Mouse (Mus musculus) embryonic facial prominence, embryonic 15.5 days (tissue): Measurements from ENCODE around the gene Gm12216. TPM values are rescaled to one million over a fixed set of nuclear protein-coding genes. Genes with fewer than 3 reads are reported as not detected.

ENCODE experiments used
- ATAC-seq: fragments of 200-750 bp; cut with Nextera tagmentation; 2 replicates; pipeline ENCODE4 v1.8.0; 2017; ENCODE audit warnings: low read depth, moderate TSS enrichment; ENCODE audit not compliant: insufficient number of reproducible peaks, low FRiP score, low TSS enrichment
- H3K27ac ChIP-seq: fragments of 300-500 bp; sonication (generic); replicated peaks from 2 replicates; pipeline ENCODE4 v1.5.1; 2015; ENCODE audit warnings: mild to moderate bottlenecking, inconsistent platforms
- H3K27me3 ChIP-seq: fragments of 300-500 bp; sonication (generic); 2 replicates; pipeline ENCODE4 v1.6.1; 2015; ENCODE audit warnings: inconsistent platforms
- H3K36me3 ChIP-seq: fragments of 300-500 bp; sonication (generic); 2 replicates; pipeline ENCODE4 v1.6.1; 2015; ENCODE audit warnings: mild to moderate bottlenecking, inconsistent platforms
- H3K4me1 ChIP-seq: fragments of 300-500 bp; sonication (generic); 2 replicates; pipeline ENCODE4 v1.6.1; 2015; ENCODE audit warnings: inconsistent platforms
- H3K4me2 ChIP-seq: fragments of 300-500 bp; sonication (generic); replicated peaks from 2 replicates; pipeline ENCODE4 v1.6.1; 2015; ENCODE audit warnings: mild to moderate bottlenecking, inconsistent platforms
- H3K4me3 ChIP-seq: fragments of 300-500 bp; sonication (generic); replicated peaks from 2 replicates; pipeline ENCODE4 v1.5.1; 2015; ENCODE audit warnings: mild to moderate bottlenecking, inconsistent platforms
- H3K9ac ChIP-seq: fragments of 300-500 bp; sonication (generic); 2 replicates; pipeline ENCODE4 v1.6.1; 2015; ENCODE audit warnings: inconsistent platforms
- H3K9me3 ChIP-seq: fragments of 300-500 bp; sonication (generic); replicated peaks from 2 replicates; pipeline ENCODE4 v1.6.1; 2016; ENCODE audit warnings: inconsistent platforms
- WGBS: fragments of 180-500 bp; shearing (Covaris S2); methylation state at CpG from one replicate; pipeline ENCODE4 v1.1.7; 2015; 5-methylcytosine and 5-hydroxymethylcytosine counted together
- polyA plus RNA-seq: library from polyadenylated mRNA; unstranded; fragments of >200 nt; fragmentation: Nextera tagmentation; extraction: Ambion mirVana; gene quantifications from 2 replicates; pipeline ENCODE4 v1.2.1, GENCODE M21; 2015

Gene Gm12216
- polyA plus RNA-seq, 1 experiment from 2014 or later = 1.6 TPM

DNA sequence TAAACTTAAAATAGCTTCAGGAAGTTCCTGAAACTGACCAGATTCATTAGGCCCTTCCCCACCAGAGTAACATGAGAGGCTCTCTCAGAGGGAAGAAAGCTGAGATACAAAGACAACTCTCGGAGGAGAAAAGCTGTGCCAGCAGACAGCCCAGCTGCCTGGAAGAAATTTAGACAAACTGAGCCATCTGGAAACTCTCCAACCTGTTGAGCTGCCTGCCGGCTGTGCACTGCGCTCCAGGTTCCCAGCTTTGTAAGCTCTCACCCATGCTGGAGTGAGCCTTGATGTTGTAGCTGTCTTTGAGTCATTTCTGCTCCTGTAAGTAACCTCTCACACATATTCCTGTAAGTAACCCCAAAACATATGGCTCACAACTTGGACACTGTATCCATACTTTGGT, 66.1 kb downstream of the Gm12216 start:
- ATAC-seq = no peak
- Histone ChIP-seq H3K27me3 (no peaks in the 10 kb centered on the region), H3K36me3 (no peaks in the 10 kb centered on the region), H3K4me3 (no peak overlapping the region), H3K27ac (no peak overlapping the region), H3K9me3 (no peaks in the 10 kb centered on the region; the same call in 1 of the 2 replicates), H3K4me2 (no peak overlapping the region), H3K9ac (no peak overlapping the region), H3K4me1 (peaks cover 28% of the 10 kb centered on the region)
- 33% methylated on average over 3 of the region's 3 CpGs for WGBS

DNA sequence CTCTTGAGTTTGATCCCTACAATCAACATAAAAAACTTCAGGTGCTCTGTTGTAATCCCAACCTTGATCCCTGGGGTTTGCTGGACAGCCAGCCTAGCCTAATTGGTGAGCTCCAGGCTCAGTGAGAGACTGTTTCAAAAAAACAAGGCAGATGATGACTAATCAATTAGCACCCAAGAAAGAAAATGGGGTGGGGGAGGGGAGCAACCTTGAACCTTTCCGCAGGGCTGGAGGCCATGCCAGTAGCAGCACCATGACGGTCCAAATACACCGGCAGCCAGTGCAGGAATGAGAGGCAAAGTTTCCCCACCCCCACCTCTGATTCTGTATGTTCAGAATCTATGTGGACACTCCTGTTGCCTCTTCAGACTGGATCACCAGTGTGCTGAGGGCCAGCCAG, 69.8 kb downstream of the Gm12216 start:
- 66% methylated on average over 3 of the region's 3 CpGs for WGBS
- H3K27me3 ChIP-seq = no peaks in the 10 kb centered on the region
- no peak overlapping the region for H3K4me2 ChIP-seq
- H3K9me3 ChIP-seq = no peaks in the 10 kb centered on the region; the same call in 1 of the 2 replicates
- no peak overlapping the region for H3K4me3 ChIP-seq
- H3K27ac ChIP-seq = no peak overlapping the region
- H3K9ac ChIP-seq = no peak overlapping the region
- no peaks in the 10 kb centered on the region for H3K36me3 ChIP-seq
- 0 out of 2 replicates have a peak, but pooled peaks cover 9% of the 10 kb centered on the region for H3K4me1 ChIP-seq
- no peak for ATAC-seq

DNA sequence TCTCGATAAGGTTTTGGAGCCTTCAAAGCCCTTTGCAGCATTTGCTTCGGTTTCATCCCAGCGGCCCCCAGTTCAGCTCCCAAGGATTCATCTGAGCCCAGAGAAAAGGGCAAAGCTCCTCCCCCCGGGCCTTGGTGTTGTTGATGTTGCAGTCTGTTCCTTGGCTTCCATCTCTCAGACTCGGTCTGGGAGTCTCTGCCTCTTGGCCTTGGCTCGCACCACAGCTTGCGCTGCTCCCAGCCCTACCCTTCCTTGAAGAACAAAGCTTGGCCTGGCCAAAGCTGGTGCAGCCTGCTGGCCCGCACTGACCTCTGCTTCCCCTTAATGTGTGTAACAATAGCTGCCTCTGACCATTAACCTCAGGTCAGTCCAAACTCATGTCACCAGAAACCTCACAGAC, 70.9 kb downstream of the Gm12216 start:
- H3K36me3 ChIP-seq = no peaks in the 10 kb centered on the region
- H3K4me1 ChIP-seq = 0 out of 2 replicates have a peak, but pooled peaks cover 3% of the 10 kb centered on the region
- no peaks in the 10 kb centered on the region; the same call in 1 of the 2 replicates for H3K9me3 ChIP-seq
- H3K27ac ChIP-seq = no peak overlapping the region
- no peak overlapping the region for H3K9ac ChIP-seq
- no peak overlapping the region for H3K4me3 ChIP-seq
- ATAC-seq = no peak
- WGBS = 66% methylated on average over 8 of the region's 8 CpGs
- H3K4me2 ChIP-seq = no peak overlapping the region
- no peaks in the 10 kb centered on the region for H3K27me3 ChIP-seq

DNA sequence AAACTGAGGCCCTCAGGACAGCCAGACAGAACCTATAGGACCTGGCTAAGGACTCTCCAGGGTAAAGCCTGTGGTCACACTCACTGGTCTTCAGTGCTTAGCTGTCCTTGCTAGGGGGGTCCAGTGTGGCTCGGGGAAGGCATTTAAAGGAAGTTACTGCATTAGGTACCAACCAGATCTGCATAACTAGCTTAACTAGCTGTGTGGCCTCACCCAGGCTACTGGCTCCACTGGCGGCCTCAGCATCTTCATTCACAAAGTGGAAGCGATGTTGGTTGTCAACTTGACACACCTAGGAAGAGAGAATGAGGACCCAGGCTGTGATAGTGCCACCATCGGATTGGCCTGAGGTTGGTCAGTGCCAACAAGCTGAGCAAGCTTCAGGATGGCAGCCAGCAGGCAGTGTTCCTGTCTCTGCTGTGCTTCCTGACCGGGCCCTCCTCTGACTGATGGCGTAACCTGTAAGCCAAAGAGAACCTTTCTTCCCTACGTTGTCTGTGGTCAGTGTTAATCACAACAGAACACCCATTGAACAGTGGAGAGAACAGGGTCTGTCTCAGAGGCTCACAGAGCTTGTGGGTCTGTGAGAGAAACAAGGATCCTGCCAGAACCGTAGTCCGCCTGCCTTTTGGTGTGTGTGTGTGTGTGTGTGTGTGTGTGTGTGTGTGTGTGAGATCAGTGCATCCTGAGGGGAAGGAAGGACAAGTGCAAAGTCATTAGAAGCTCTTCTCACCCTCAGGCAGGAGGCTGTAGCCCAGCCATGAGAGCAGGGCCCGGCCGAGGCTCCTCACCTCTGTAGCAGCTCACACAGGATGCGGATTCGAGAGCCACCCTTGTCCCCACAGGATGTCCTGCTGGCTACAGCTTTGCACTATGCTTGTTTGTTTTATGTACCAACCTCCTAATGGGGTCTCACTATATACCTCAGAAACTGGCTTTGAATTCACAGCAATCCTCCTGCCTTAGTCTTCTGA, 72.7 kb downstream of the Gm12216 start:
- 85% methylated on average over 13 of the region's 13 CpGs for WGBS
- ATAC-seq = no peak

DNA sequence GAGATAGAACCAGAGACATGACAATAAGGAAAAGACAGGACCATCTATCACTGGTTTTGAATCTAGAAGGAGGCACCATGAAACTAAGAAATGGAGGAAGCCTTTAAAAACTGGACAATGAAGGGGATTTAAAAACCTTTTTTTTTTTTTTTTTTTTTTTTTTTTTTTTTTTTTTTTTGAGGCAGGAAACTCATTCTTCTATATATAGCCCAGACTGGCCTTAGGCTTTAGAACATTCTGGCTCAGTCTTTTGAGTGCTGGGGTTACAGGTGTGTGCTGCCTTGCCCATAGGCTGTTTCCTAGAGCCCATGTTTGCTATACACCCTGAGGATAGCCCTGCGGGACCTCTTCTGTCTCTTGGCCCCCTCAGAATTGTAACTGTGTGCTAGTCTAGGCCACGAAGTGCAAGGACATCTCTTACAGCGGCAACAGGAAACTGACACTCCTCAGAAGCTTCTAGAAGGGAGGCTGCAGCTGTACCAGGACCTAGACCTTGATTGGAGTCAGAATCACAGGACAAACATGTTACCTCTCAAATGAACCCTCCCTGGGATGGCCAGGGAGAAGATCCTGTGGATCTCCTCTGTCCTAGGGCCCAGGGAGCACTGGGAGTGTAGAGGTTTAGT, 73.6 kb downstream of the Gm12216 start:
- no peaks in the 10 kb centered on the region for H3K9me3 ChIP-seq
- no peaks in the 10 kb centered on the region for H3K36me3 ChIP-seq
- H3K4me3 ChIP-seq = no peak overlapping the region
- ATAC-seq = no peak
- WGBS = 69% methylated on average over 3 of the region's 3 CpGs
- no peaks in the 10 kb centered on the region for H3K4me1 ChIP-seq
- H3K4me2 ChIP-seq = no peak overlapping the region
- H3K27me3 ChIP-seq = no peaks in the 10 kb centered on the region
- H3K9ac ChIP-seq = no peak overlapping the region
- no peak overlapping the region for H3K27ac ChIP-seq

More for the DNA sequence above, 72.7 kb downstream of the Gm12216 start:
- Histone ChIP-seq H3K9ac (no peak overlapping the region), H3K9me3 (no peaks in the 10 kb centered on the region), H3K4me1 (no peaks in the 10 kb centered on the region), H3K4me2 (no peak overlapping the region), H3K4me3 (no peak overlapping the region), H3K27me3 (no peaks in the 10 kb centered on the region), H3K36me3 (no peaks in the 10 kb centered on the region), H3K27ac (no peak overlapping the region)

DNA sequence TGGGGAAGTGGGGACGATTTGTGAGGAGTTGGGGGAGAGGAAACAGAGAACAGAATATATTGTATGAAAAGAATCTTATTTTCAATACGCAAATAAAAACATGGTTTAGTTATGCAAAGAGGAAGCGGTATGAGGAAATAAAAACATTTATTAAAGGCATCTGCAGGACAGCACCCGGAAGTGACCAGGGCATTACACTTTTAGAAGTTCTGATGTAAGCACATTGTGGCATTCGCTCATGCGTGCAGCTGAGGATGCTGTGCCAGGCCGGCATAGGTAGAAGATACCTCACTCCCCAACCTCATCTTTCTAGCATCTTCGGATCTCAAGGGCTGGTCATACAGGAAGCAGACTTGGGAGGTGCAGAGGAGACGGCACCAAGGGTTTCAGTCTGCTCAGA, 75.8 kb downstream of the Gm12216 start:
- ATAC-seq = no peak
- no peak overlapping the region for H3K27ac ChIP-seq
- no peaks in the 10 kb centered on the region for H3K27me3 ChIP-seq
- H3K4me1 ChIP-seq = no peaks in the 10 kb centered on the region
- no peaks in the 10 kb centered on the region for H3K9me3 ChIP-seq
- H3K9ac ChIP-seq = no peak overlapping the region
- H3K4me3 ChIP-seq = no peak overlapping the region
- whole genome bisulfite sequencing = 83% methylated on average over 9 of the region's 9 CpGs
- H3K36me3 ChIP-seq = no peaks in the 10 kb centered on the region
- no peak overlapping the region for H3K4me2 ChIP-seq

DNA sequence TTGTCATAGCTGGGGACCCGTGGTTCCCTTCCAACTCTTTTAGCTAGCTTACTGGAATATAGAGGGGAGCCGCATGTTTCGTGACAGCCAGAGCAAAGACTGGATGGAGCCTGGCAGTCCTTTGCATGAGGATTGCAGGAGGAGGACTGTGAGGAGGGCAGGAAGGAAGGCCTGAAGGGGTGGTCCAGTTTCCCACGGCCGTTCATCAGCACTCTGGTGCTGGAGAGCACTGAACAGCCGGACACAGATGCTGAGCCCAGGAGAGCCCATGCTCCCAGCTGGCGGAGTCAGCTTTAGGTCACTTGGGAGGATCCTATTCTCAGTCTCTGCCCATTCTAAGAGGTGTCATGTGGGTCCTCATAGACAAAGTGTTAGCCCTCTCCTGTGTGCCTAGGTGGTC, 77.1 kb downstream of the Gm12216 start:
- Histone ChIP-seq H3K4me2 (no peak overlapping the region), H3K27ac (no peak overlapping the region), H3K4me3 (no peak overlapping the region), H3K36me3 (peaks cover 5% of the 10 kb centered on the region; the same call in 1 of the 2 replicates), H3K9me3 (no peaks in the 10 kb centered on the region), H3K27me3 (no peaks in the 10 kb centered on the region), H3K9ac (no peak overlapping the region), H3K4me1 (no peaks in the 10 kb centered on the region)
- no peak for ATAC-seq
- WGBS = 81% methylated on average over 7 of the region's 7 CpGs

DNA sequence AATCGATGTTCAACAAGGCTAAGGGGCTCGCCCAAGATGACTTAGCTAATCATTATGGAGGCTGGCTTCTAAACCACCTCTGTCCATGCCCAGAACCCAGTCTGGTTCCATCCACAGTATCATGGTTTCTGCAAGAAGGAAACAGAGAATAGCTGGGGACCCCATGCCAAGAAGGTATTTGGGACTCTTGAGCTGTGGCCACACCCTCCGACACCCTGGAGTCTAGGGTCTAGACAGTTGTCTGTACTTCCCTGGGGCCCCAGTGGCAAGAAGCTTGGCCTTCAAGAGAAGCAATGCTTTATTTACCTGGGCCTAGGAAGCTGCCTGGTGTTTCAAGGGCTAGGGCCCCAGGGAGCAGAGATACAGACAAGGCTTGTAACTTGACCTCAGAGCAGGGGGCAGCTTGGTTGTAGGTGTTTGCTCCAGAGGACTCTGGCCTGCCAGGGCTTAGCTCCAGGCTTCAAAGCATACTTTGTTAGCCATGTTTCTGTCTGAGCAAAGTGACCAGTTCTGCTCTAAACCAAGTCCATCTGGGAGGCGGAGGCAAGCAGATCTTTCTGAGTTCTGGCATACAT, 77.8 kb downstream of the Gm12216 start:
- Histone ChIP-seq H3K27ac (no peak overlapping the region), H3K27me3 (no peaks in the 10 kb centered on the region), H3K4me2 (no peak overlapping the region), H3K4me1 (no peaks in the 10 kb centered on the region), H3K9me3 (no peaks in the 10 kb centered on the region), H3K9ac (no peak overlapping the region), H3K4me3 (no peak overlapping the region), H3K36me3 (peaks cover 12% of the 10 kb centered on the region)
- WGBS = 79% methylated on average over 4 of the region's 4 CpGs
- ATAC-seq = no peak

DNA sequence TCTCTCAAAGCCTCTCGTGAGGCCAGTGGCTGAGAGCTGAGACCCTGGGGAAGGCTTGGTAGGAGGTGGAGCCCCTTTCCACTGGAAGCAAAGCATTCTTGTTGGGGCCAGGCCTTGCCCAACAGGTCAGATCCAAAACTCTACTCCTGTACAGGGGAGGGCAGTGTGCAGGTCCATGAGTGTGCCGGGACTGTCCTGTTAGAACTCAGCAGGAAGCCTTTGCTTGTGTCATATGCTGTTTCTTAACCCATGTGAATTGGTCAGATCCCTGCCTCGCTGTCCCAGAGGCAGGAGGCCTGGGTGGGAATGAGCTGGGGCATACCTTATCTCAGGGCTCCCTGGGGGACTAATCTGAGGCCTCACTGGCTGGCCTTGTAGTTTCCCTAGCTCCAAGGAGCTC, 78.8 kb downstream of the Gm12216 start:
- no peak overlapping the region for H3K4me3 ChIP-seq
- peaks cover 4% of the 10 kb centered on the region; the same call in 1 of the 2 replicates for H3K4me1 ChIP-seq
- no peak overlapping the region for H3K27ac ChIP-seq
- no peak overlapping the region for H3K9ac ChIP-seq
- no peak for ATAC-seq
- no peaks in the 10 kb centered on the region for H3K9me3 ChIP-seq
- no peaks in the 10 kb centered on the region for H3K27me3 ChIP-seq
- no peak overlapping the region for H3K4me2 ChIP-seq
- WGBS = 71% methylated on average over 3 of the region's 3 CpGs
- H3K36me3 ChIP-seq = peaks cover 13% of the 10 kb centered on the region

DNA sequence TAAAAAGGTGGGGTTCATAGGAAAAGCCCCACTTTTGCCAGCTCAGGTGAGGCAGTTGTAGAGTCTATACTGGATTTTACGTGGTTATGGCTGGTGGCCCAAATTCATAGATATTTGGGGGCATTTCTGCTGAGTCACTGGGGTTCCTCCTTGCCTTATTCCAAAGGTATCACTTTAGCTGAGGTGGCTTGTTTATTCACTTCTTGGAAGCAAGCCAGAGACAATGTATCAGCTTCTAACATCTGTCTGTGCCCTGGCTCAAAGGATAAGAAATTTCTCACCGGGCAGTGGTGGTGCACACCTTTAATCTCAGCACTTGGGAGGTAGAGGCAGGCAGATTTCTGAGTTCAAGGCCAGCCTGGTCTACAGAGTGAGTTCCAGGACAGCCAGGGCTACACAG, 79.2 kb downstream of the Gm12216 start:
- no peak overlapping the region for H3K4me2 ChIP-seq
- WGBS = 74% methylated on average over 2 of the region's 2 CpGs
- no peak overlapping the region for H3K27ac ChIP-seq

DNA sequence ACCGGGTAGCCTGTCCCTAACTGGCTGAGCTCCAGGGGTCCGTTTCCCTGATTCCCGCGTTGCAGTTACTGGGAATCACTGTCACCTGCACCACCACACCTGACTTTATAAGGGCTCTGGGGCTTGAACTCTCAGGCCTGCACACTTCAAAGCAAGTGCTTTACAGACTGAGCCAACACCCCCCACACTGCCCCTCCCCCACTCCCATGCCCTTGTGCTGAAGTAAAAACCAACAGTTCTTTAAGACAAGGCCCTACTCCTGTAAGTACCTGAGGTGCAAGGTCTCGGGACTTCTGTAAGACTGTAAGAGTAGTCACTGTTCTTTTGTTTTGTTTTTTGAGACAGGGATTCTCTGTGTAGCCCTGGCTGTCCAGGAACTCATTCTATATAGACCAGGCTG, 80.6 kb downstream of the Gm12216 start:
- ATAC-seq = no peak
- 79% methylated on average over 5 of the region's 5 CpGs for WGBS
- no peak overlapping the region for H3K4me3 ChIP-seq
- no peak overlapping the region for H3K9ac ChIP-seq
- H3K9me3 ChIP-seq = no peaks in the 10 kb centered on the region
- H3K4me2 ChIP-seq = no peak overlapping the region
- no peak overlapping the region for H3K27ac ChIP-seq
- H3K4me1 ChIP-seq = peaks cover 9% of the 10 kb centered on the region; the same call in 1 of the 2 replicates
- no peaks in the 10 kb centered on the region for H3K27me3 ChIP-seq
- peaks cover 23% of the 10 kb centered on the region for H3K36me3 ChIP-seq

More for the DNA sequence above, 79.2 kb downstream of the Gm12216 start:
- Histone ChIP-seq H3K9ac (no peak overlapping the region), H3K4me1 (peaks cover 9% of the 10 kb centered on the region; the same call in 1 of the 2 replicates), H3K27me3 (no peaks in the 10 kb centered on the region), H3K36me3 (peaks cover 13% of the 10 kb centered on the region), H3K9me3 (no peaks in the 10 kb centered on the region), H3K4me3 (no peak overlapping the region)
- no peak for ATAC-seq
